Comparison of ENCODE assay signal across 11 mouse cellular contexts in the genomic region with DNA sequence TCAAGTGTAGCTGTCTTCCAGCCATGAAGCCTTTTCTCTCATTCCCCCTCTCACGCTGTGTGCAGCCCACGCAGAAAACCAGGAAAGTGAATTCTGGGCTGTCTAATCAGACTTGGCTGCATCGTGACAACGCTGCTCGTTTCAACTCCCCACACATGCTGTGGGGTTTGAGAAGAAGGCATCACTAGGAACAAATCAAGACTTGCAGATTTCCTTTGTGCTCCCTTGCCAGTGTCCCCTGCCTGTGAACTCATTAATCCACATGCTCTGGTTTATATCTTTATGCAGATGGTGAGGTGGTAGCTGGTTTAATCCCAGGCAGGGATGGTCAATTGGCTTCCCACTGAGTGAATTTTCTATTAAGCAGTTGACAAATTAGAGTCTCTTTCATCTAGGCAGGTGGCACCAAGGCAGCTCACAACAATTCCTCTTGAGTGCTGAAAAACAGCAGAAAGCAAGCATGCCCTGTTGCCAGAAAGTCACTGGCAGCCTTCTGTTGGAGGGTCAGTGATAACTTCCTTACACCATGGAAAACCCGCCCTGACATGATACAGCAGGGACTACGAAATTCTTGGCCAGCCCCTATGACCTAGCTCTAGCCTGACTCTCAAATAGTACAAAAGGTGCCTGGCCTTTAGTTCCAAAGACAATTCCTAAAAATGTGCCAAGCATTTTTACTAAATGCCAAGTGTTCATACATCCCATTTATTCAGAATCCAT. TPM values are rescaled to one million over a fixed set of nuclear protein-coding genes. Genes with fewer than 3 reads are reported as not detected.
DNase-seq lines count a peak whose midpoint lies in the region; ATAC-seq lines count a peak whose summit lies in the region.
"Had no signal": no experiment of that assay in that cellular context is flagged by ENCODE, and none has a peak within 500 bp of the region (broad histone marks: within the 10 kb centered on the region; RNA-seq: fewer than 3 reads in every experiment).

No protein-coding gene starts in this region.

- H3K27ac ChIP-seq in midbrain, embryonic 14.5 days (replicated peaks; ENCODE audit: low read depth, low read length) = 0 out of 2 replicates have a peak overlapping the region, but pooled peaks have one; percentile 32
- H3K27ac ChIP-seq in kidney, embryonic 16.5 days (ENCODE audit: low read length) = no peak overlapping the region

- no peak for ATAC-seq in midbrain, embryonic 14.5 days (ENCODE audit: low FRiP score, low TSS enrichment)
- ATAC-seq in kidney, embryonic 16.5 days (ENCODE audit: low FRiP score, low TSS enrichment) = no peak

- no peaks in the 10 kb centered on the region for H3K9me3 ChIP-seq in midbrain, embryonic 14.5 days (ENCODE audit: control insufficient read depth, low read length)
- H3K9me3 ChIP-seq in kidney, embryonic 16.5 days (ENCODE audit: low read length) = no peaks in the 10 kb centered on the region

- DNase-seq in embryo, embryonic 9.5 days (ENCODE audit: extremely low spot score) = peak; percentile 1
- no peak for DNase-seq in embryo, embryonic 10.5 days (ENCODE audit: low spot score)
- DNase-seq in cerebellum, adult 9-10 months = peak; percentile 55
- DNase-seq in layer of hippocampus, adult 8-10 months (ENCODE audit: low spot score in 2 of 2) = peak; percentile 19 to 27
- peak; percentile 15 for DNase-seq in midbrain, embryonic 14.5 days
- DNase-seq in adrenal gland, adult 18-20 months (ENCODE audit: low spot score in 2 of 2) = no peak
- DNase-seq in heart, adult 11 months = no peak
- DNase-seq: kidney, adult 9 months; lung, postnatal 14 days; thymus, postnatal 4 days had no signal

- 26% methylated on average over 7 of the region's 7 CpGs for WGBS in midbrain, embryonic 14.5 days
- WGBS in kidney, embryonic 16.5 days = 38% methylated on average over 7 of the region's 7 CpGs

- H3K36me3 ChIP-seq in midbrain, embryonic 14.5 days (ENCODE audit: control insufficient read depth, insufficient read depth, low read length) = no peaks in the 10 kb centered on the region
- no peaks in the 10 kb centered on the region for H3K36me3 ChIP-seq in kidney, embryonic 16.5 days (ENCODE audit: insufficient read depth, low read length)

- no peaks in the 10 kb centered on the region for H3K27me3 ChIP-seq in midbrain, embryonic 14.5 days (ENCODE audit: control insufficient read depth, insufficient read depth, low read length)
- peaks cover 12% of the 10 kb centered on the region for H3K27me3 ChIP-seq in kidney, embryonic 16.5 days (ENCODE audit: insufficient read depth, low read length)

- no peak overlapping the region for H3K4me3 ChIP-seq in midbrain, embryonic 14.5 days (replicated peaks; ENCODE audit: low read depth, low read length)
- H3K4me3 ChIP-seq in kidney, embryonic 16.5 days (ENCODE audit: low read length) = no peak overlapping the region

- H3K4me1 ChIP-seq in midbrain, embryonic 14.5 days (ENCODE audit: control insufficient read depth, insufficient read depth, low read length) = no peaks in the 10 kb centered on the region
- no peaks in the 10 kb centered on the region for H3K4me1 ChIP-seq in kidney, embryonic 16.5 days (ENCODE audit: insufficient read depth, low read length)

- H3K4me2 ChIP-seq in midbrain, embryonic 14.5 days (ENCODE audit: low read length) = no peak overlapping the region
- no peak overlapping the region for H3K4me2 ChIP-seq in kidney, embryonic 16.5 days (replicated peaks; ENCODE audit: low read depth, low read length)

- no peak overlapping the region for H3K9ac ChIP-seq in midbrain, embryonic 14.5 days (replicated peaks; ENCODE audit: low read length)
- H3K9ac ChIP-seq in kidney, embryonic 16.5 days (replicated peaks; ENCODE audit: low read length) = no peak overlapping the region

RNA-seq across cellular contexts. Expression of a gene that starts 32.1 kb away (rescaled TPM):
- under 1 TPM in 1 of 4 experiments, not detected in 3; 0.55 TPM for total RNA-seq in layer of hippocampus, adult 8-10 months (2022)
- not detected in 2 replicates for polyA plus RNA-seq in midbrain, embryonic 14.5 days (2014; fragmentation: Nextera tagmentation; extraction: Ambion mirVana)
- total RNA-seq in adrenal gland, adult 18-20 months (2021) = 10 to 100 TPM; 20.9 to 26.9 TPM
- 5.9 and 7.6 TPM in 2 replicates for polyA plus RNA-seq in kidney, embryonic 16.5 days (2015; fragmentation: Nextera tagmentation; extraction: Ambion mirVana)

Comparison
In these comparisons a context has a peak if more than half of its experiments do, and no peak if none do; other contexts are left out.
1. DNase-seq: peak in embryo, embryonic 9.5 days (single experiment), cerebellum, adult 9-10 months (single experiment), layer of hippocampus, adult 8-10 months (2 of 2) and midbrain, embryonic 14.5 days (single experiment); none in embryo, embryonic 10.5 days (single experiment), adrenal gland, adult 18-20 months (0 of 2) and heart, adult 11 months (single experiment).
2. RNA of a gene that starts 32.1 kb away (total RNA-seq): 20.9 to 26.9 TPM in adrenal gland, adult 18-20 months; 0.55 TPM in layer of hippocampus, adult 8-10 months; every median in the first group is over 10 times any median in the second.